Mouse (Mus musculus): Measurements from ENCODE around the gene Mex3d.
"Not testable (repeated sequence)": the region's sequence is repeated elsewhere in the genome, so short reads cannot be mapped to it uniquely, and the experiment has no call there.

Gene Mex3d

GRCm38 (mm10) chr10:80356737-80357136 is 30.7 kb downstream of the Mex3d start:
- in situ Hi-C loops (cut with MboI; ENCODE audit: low sequenced_read_pairs): no loop called here

- in situ Hi-C loops (cut with MboI; ENCODE audit: low sequenced_read_pairs): no loop called here
Observed at GRCm38 (mm10) chr10:80356001-80356682, 31.3 kb downstream of the Mex3d start, which contains the start of gene Plk5. TSS of gene Plk5 (plus strand) at chr10:80356459.

- in situ Hi-C loops (cut with MboI; ENCODE audit: low sequenced_read_pairs): no loop called here
Observed at GRCm38 (mm10) chr10:80355431-80355830, 32.0 kb downstream of the Mex3d start.

- in situ Hi-C loops (cut with MboI; ENCODE audit: low sequenced_read_pairs): no loop called here
Observed at GRCm38 (mm10) chr10:80352727-80353126, 34.7 kb downstream of the Mex3d start.

GRCm38 (mm10) chr10:80351896-80352295 is 35.6 kb downstream of the Mex3d start:
- in situ Hi-C loops (cut with MboI; ENCODE audit: low sequenced_read_pairs): no loop called here

GRCm38 (mm10) chr10:80350292-80350691 is 37.2 kb downstream of the Mex3d start:
- in situ Hi-C loops (cut with MboI; ENCODE audit: low sequenced_read_pairs): no loop called here

GRCm38 (mm10) chr10:80348981-80349380 is 38.5 kb downstream of the Mex3d start:
- in situ Hi-C loops (cut with MboI; ENCODE audit: low sequenced_read_pairs): no loop called here

- in situ Hi-C loops (cut with MboI; ENCODE audit: low sequenced_read_pairs): no loop called here
Observed at GRCm38 (mm10) chr10:80348244-80348781, 39.1 kb downstream of the Mex3d start, which contains the start of gene Adamtsl5. TSS of gene Adamtsl5 (minus strand) at chr10:80348412.

GRCm38 (mm10) chr10:80347514-80347967 is 39.9 kb downstream of the Mex3d start:
- in situ Hi-C loops (cut with MboI; ENCODE audit: low sequenced_read_pairs): no loop called here

GRCm38 (mm10) chr10:80345929-80346328 is 41.5 kb downstream of the Mex3d start:
- in situ Hi-C loops (cut with MboI; ENCODE audit: low sequenced_read_pairs): not testable (repeated sequence)

GRCm38 (mm10) chr10:80345122-80345521 is 42.3 kb downstream of the Mex3d start:
- in situ Hi-C loops (cut with MboI; ENCODE audit: low sequenced_read_pairs): no loop called here

GRCm38 (mm10) chr10:80344131-80344661 is 43.3 kb downstream of the Mex3d start:
- in situ Hi-C loops (cut with MboI; ENCODE audit: low sequenced_read_pairs): no loop called here

- in situ Hi-C loops (cut with MboI; ENCODE audit: low sequenced_read_pairs): no loop called here
Observed at GRCm38 (mm10) chr10:80343425-80343895, 44.0 kb downstream of the Mex3d start.

- in situ Hi-C loops (cut with MboI; ENCODE audit: low sequenced_read_pairs): no loop called here
Observed at GRCm38 (mm10) chr10:80342749-80343424, 44.6 kb downstream of the Mex3d start.

GRCm38 (mm10) chr10:80342305-80342748 is 45.1 kb downstream of the Mex3d start:
- in situ Hi-C loops (cut with MboI; ENCODE audit: low sequenced_read_pairs): no loop called here

- in situ Hi-C loops (cut with MboI; ENCODE audit: low sequenced_read_pairs): no loop called here
Observed at GRCm38 (mm10) chr10:80341491-80342304, 45.8 kb downstream of the Mex3d start.

GRCm38 (mm10) chr10:80341026-80341425 is 46.4 kb downstream of the Mex3d start:
- in situ Hi-C loops (cut with MboI; ENCODE audit: low sequenced_read_pairs): no loop called here

GRCm38 (mm10) chr10:80339941-80340750 is 47.3 kb downstream of the Mex3d start:
- in situ Hi-C loops (cut with MboI; ENCODE audit: low sequenced_read_pairs): no loop called here

GRCm38 (mm10) chr10:80336263-80336662 is 51.2 kb downstream of the Mex3d start:
- in situ Hi-C loops (cut with MboI; ENCODE audit: low sequenced_read_pairs): no loop called here

GRCm38 (mm10) chr10:80332525-80332989 is 54.9 kb downstream of the Mex3d start:
- in situ Hi-C loops (cut with MboI; ENCODE audit: low sequenced_read_pairs): no loop called here
